Mouse (Mus musculus) telencephalon, adult 2 months (tissue): ENCODE results near the gene Mrpl34.

Source experiments
- DNase-seq: peaks from one replicate; pipeline ENCODE4 v3.0.0-alpha.2; 2011; ENCODE audit warnings: low read depth, low spot score

Mrpl34 gene

GRCm38 (mm10) chr8:71495039-71495438 lies 30.3 kb downstream of the Mrpl34 start:
- DNase-seq: peak; percentile 46

GRCm38 (mm10) chr8:71495811-71496210 lies 31.1 kb downstream of the Mrpl34 start:
- no peak for DNase-seq

DNA sequence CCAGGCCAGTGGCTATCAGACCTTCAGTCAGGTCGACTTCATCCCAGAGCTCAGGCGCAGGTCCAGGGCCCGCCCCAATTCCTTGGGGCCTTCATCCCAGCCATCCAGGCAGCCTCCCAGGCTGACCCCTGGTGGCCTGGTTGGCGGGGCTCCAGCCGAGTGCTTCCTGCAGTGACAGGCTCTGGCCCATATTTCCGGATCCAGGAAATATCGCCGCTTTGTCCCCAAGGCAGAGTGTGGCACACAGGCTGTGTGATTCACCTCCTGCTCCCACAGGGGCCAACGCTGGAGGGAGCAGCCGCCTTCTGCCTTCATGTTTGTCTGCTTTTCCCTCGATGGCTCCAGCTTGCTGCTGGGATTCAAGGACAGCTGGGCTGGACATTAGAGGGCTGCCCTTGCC lies 31.7 kb downstream of the Mrpl34 start:
- DNase-seq: no peak

GRCm38 (mm10) chr8:71497077-71497645 lies 32.4 kb downstream of the Mrpl34 start:
- no peak for DNase-seq

DNA sequence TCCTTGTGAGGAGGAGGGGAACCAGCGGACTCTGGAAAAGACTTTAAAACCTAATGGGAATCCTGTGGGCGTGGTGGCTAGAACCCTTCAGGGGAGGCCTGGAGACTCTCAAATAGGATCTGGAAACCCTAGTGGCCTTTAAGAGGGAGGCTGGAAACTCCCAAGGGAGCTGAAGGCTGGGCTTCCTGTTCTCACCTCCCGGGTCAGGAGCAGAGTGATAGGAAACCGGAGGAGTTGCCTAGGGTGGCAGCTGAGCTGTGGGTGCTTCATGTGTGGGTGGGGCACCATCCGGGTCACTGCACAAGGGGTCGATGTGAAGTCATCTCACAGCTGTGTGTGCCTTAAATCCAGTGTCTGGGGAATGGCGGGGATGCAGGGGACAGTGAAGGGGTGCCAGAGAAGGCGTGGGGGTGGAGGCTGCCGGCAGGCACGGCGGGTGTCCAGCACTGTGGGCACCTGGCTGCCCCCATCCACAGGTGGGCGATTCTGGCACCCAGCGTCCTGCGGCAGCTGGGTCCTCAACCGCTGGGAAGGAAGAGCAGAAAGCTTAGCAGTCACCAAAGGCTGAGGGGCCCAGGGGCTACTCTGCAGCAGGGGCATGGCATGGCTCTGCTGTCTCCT lies 33.2 kb downstream of the Mrpl34 start:
- no peak for DNase-seq

GRCm38 (mm10) chr8:71498816-71499690 lies 34.3 kb downstream of the Mrpl34 start:
- DNase-seq: no peak

DNA sequence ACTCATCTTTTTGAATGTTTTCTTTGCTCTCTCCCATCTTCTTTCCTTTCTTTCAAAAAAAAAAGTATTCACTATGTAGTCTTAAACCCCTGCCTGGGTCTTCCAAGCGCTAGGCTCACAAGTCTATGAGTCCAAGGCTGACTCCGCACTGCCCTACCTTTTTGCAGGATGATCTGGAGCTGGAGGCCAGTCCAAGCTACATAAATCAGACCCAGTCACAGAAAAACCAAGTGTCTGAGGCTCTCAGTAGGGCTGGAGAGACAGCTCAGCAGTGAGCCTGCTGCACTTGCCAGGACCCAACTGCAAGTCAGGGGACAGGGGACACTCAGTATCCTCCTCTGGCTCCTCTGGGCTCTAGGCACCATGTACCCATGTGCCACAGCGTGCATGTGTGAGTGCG lies 39.6 kb downstream of the Mrpl34 start:
- no peak for DNase-seq

DNA sequence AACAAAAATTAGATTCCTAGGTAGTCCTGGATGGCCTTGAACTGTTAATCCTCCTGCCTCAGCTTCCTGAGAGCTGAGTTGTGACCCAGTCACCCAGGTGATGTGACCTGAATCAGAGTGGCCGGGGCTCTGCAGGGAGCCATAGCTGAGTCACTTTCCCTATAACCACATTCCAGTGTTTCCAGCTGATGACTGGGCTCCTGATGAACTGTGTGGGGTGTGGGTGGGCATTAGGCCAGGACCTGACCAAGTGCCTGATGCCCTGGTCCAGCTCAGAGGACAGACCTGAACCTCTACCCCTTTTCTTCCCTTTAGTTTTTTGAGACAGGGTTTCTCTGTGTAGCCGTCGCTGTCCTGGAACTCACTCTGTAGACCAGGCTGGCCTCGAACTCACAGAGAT lies 40.6 kb downstream of the Mrpl34 start:
- DNase-seq: no peak

DNA sequence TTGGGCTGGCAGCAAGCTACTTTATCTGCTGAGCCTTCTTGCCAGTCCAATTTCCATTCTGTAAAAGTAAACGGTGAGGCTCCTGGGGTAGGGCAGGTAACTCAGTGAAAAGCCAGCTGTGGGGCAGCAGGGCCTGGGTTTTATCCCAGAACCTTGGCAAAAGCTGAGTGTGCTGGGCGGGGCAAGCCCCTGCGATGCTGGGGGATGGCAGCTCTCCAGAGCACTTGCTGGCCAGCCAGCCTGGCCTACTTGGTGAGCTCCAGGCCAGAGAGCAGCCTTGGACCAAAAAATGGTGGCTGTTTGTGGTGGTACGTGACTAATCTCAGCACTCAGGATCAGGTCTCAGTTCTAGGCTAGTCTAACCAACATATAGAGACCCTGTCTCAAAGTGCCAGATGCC lies 41.2 kb downstream of the Mrpl34 start:
- no peak for DNase-seq

- DNase-seq: peak; percentile 80
Observed at GRCm38 (mm10) chr8:71507589-71508104, 42.9 kb downstream of the Mrpl34 start.

DNA sequence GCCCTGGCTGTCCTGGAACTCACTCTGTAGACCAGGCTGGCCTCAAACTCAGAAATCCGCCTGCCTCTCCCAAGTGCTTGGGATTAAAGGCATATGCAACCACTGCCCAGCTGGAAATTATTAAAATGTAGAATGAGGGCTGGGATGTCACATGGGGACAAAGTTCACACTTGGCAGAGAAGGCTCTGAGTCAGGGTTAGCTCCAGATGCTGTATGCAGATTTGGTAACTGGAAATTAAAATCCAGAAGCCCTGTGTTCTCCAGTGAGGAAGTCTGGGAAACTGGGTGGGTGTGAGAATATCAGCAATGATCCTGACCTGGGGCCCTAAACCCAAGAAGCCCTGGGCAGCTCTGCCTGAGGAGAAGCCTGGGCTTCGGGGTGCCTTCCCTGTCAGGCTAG lies 44.6 kb downstream of the Mrpl34 start:
- DNase-seq: no peak

- DNase-seq: no peak
Observed at GRCm38 (mm10) chr8:71511644-71512043, 46.9 kb downstream of the Mrpl34 start, which contains the start of gene Plvap. Plvap (minus strand) TSS chr8:71511752.

GRCm38 (mm10) chr8:71513018-71513754 lies 48.4 kb downstream of the Mrpl34 start:
- DNase-seq: no peak

DNA sequence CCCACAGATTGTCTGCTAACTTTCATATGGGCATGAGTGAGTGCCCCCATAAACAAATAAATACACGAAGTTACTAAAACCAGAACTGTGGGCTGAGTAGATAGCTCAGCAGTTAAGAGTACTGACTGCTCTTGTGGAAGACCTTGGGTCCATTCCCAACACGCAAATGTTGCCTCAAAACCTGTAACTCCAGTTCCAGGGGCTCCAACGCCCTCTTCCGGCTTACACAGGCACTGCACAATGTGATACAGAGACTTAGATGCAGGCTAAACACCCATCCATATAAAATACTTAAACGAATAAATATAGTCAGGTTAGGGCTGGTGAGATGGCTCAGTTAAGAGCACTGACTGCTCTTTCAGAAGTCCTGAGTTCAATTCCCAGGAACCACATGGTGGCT lies 50.3 kb downstream of the Mrpl34 start:
- no peak for DNase-seq
